Mouse (Mus musculus) lung, adult 18-20 months (tissue): Measurements from ENCODE around the gene Cog4.

Source experiments
- DNase-seq, 2 experiments: peaks; one replicate each; pipeline ENCODE4 v3.0.0; 2022; ENCODE audit warnings: mixed read lengths in 2 of 2

Gene Cog4

DNA sequence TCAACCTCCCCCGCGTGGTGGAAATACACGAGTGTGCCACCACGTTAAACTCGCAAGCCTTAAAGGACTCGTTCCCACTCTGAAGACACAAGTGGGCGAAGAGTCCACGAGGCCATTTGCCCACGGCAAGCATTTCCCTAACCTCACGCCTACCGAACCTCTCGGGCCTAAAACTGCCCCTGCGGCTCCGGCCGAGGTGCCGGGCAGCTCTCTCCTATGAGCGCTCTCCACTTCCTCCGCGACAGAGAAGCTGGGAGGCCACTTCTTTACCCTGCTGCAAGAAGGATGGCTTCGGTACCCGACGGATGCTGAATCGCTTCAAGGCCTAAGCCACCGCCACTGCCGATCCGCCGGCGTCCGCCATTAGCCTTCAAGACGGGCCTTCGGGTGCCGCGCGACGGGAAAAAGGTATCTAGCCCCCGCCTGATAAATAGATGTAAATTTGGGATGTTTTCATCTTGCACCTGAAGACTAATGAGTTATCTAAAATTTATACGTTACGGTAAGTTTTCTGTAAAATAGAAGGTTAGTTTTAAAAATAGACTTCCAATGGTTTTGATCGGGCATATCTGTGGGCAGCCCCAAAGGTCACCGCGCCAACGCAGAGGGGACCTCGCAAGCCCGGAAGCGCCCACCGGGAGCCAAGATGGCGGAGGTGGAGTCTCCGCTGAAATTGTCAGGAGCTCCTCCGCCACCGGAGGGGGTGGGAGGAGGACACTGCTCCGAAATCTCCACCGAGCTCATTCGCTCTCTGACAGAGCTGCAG lies at the start of gene Cog4, which contains the start of gene Sf3b3:
TSS of gene Cog4 (plus strand) at position 196 of the 766 bp plus-strand sequence.
TSS of gene Sf3b3 (minus strand) at position 383 of the 766 bp plus-strand sequence.
- peak; percentile 79 to 85 for DNase-seq

DNA sequence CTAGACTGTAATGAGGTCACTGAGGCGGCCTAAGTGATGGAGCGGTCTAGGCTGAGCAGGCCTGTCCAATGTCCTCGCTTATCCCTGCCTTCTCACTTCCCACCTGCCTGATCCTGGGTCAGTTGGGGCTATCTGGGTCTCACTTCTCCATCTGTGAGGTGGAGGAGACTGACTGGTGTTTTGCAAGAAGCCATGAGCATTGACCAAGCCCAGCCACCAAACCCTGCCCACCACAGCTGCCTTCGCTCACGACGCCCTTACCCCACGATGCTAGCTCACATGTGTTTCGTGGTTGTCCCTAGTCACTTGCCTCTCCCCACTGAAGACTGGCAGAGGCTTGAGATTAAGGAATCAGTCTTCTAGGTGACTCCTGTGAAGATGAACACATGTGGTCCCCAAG lies 49.3 kb upstream of the Cog4 start:
- no peak for DNase-seq

DNA sequence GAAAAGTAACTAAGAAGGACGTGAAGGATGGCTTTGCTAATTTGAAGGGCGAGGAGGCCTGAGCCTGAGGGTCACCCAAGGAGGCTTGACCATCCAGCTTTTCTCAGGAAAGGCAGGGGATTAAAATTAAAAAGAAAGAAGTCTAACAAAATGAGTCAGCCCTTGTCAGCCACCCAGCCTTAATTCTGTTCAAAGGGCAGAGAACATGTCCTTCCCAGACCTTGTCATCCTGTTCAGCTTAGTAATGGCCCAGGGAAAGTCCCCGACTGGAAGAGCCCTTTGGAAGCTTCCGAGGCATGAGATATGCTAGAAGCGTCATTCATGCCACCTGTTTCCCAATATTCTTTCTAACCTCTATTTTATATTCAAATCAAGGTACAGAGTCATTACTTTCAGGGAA lies 43.4 kb upstream of the Cog4 start:
- DNase-seq, result no peak

GRCm38 (mm10) chr8:110803856-110804255 lies 42.5 kb upstream of the Cog4 start:
- DNase-seq, result no peak

- peak; percentile 60 to 75 for DNase-seq
Measured at GRCm38 (mm10) chr8:110804825-110805514, 41.4 kb upstream of the Cog4 start.

- no peak for DNase-seq
Measured at GRCm38 (mm10) chr8:110805669-110806068, 40.7 kb upstream of the Cog4 start, which contains the start of gene Il34. Gene Il34 (minus strand): TSS chr8:110805924.

DNA sequence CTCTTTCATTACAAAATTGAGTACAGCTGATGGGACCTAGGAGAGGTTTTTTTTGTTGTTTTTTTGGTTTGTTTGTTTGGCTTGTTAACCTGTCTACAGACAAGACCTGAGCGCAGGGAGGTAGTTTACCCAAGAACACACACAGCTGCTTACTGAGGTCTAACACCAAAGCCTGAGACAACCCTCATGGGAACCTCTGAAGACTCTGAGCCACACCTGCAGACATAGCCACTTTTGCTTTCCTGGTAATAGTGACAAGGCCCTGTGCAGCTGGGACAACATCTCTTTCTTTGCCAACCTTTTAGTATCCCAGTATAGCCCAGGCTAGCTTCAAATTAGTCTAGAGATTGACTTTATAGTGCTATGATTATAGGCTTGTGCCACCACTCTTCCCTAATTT lies 40.3 kb upstream of the Cog4 start:
- no peak for DNase-seq

- DNase-seq, result no peak
Measured at GRCm38 (mm10) chr8:110808495-110809472, 37.6 kb upstream of the Cog4 start.

DNA sequence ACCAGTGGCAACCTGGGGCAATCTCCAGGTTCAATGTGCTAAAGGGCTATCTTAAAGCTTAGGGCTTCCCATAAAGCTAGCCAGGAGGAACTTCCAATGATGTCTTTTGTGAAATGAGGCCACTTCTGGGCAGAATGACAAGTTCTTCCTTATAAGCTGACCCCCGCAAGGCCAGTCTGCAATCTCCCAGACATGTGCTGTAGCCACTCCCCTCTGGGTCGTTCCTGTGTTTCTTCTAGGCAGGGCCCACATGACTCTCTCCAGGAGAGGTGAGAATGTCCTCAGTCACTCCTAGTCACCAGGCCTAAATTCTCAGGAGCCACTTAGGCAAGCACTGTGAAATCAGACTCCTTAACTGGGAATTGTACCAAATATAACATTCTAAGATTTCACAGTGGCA lies 36.6 kb upstream of the Cog4 start:
- DNase-seq, result peak; percentile 53 to 72

GRCm38 (mm10) chr8:110810481-110811065 lies 35.8 kb upstream of the Cog4 start:
- DNase-seq, result no peak

GRCm38 (mm10) chr8:110811116-110811515 lies 35.3 kb upstream of the Cog4 start:
- no peak for DNase-seq

GRCm38 (mm10) chr8:110811793-110812192 lies 34.6 kb upstream of the Cog4 start:
- DNase-seq, result no peak

GRCm38 (mm10) chr8:110812349-110813080 lies 33.9 kb upstream of the Cog4 start:
- no peak for DNase-seq

- no peak for DNase-seq
Measured at GRCm38 (mm10) chr8:110813081-110813812, 33.2 kb upstream of the Cog4 start.

- no peak for DNase-seq
Measured at GRCm38 (mm10) chr8:110815308-110815707, 31.1 kb upstream of the Cog4 start.

- DNase-seq, result no peak
Measured at GRCm38 (mm10) chr8:110816990-110817389, 29.4 kb upstream of the Cog4 start.

DNA sequence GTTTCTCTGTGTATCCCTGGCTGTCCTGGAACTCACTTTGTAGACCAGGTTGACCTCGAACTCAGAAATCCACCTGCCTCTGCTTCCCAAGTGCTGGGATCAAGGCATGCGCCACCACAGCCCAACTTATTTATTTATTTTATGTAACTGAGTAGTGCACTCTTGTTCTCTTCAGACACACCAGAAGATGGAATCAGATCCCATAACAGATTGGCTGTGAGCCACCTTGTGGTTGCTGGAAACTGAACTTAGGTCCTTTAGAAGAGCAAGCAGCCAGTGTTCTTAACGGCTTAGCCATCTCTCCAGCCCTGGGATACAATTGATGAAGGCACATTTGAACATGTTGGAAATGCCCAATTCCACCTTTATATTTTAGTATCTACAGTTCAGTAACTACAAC lies 27.8 kb upstream of the Cog4 start:
- DNase-seq, result peak in 1 of 2 experiments; percentile 27

GRCm38 (mm10) chr8:110820257-110820656 lies 26.1 kb upstream of the Cog4 start:
- DNase-seq, result peak in 1 of 2 experiments; percentile 14

- DNase-seq, result no peak
Measured at GRCm38 (mm10) chr8:110821960-110822359, 24.4 kb upstream of the Cog4 start.

- no peak for DNase-seq
Measured at GRCm38 (mm10) chr8:110824861-110825260, 21.5 kb upstream of the Cog4 start.

DNA sequence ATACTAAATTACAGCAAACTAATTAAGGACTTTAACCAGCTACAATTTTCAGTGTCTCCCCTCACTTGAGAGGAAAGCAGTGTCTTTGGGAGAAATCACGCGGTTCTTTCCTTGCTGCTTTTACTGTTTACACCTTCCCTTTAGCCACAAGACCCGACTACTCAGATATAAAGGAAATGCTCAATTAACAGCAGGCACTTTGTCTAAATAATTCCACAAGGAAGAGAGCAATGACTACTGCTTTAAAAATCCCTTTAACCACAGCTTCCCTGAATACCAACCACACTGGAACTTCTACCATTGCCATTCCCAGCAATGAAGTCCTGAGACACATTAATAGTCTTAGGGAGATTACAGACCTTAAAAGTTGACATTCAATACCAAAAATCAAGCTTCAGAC lies 17.9 kb upstream of the Cog4 start:
- no peak for DNase-seq
